Mouse (Mus musculus) common myeloid progenitor, adult 5-6 weeks (primary cell): ENCODE measurements around the gene Herc1. TPM values are rescaled to one million over a fixed set of nuclear protein-coding genes. Genes with fewer than 3 reads are reported as not detected.
A peak's percentile ranks its signal among the peaks of the same experiment; 100 is the strongest.

Experiments used
- ATAC-seq: replicated peaks from 2 replicates; pipeline ENCODE4 v1.8.0; 2016; ENCODE audit warnings: low read depth, mild to moderate bottlenecking, moderate TSS enrichment, inconsistent platforms; ENCODE audit not compliant: poor library complexity, severe bottlenecking
- total RNA-seq: library from RNA; stranded (forward); fragments of 200-1000, 187-1606 nt; gene quantifications from 2 replicates; pipeline ENCODE4 v1.2.3, GENCODE M21; 2017

Herc1 gene
- 80.8 and 106 TPM in 2 replicates for total RNA-seq

- peak; percentile 84 for ATAC-seq
Measured at GRCm38 (mm10) chr9:66349860-66350787, at the start of gene Herc1. Gene Herc1, plus strand, starts transcription at chr9:66350450.

GRCm38 (mm10) chr9:66304320-66305090 lies 45.7 kb upstream of the Herc1 start:
- ATAC-seq = no peak

GRCm38 (mm10) chr9:66305121-66306112 lies 44.8 kb upstream of the Herc1 start:
- ATAC-seq = peak; percentile 40

- no peak for ATAC-seq
Measured at GRCm38 (mm10) chr9:66306414-66306813, 43.8 kb upstream of the Herc1 start.

GRCm38 (mm10) chr9:66307341-66307740 lies 42.9 kb upstream of the Herc1 start:
- ATAC-seq = peak; percentile 88

- ATAC-seq = no peak
Measured at GRCm38 (mm10) chr9:66308741-66309140, 41.5 kb upstream of the Herc1 start.

- no peak for ATAC-seq
Measured at GRCm38 (mm10) chr9:66311458-66311857, 38.8 kb upstream of the Herc1 start.

GRCm38 (mm10) chr9:66316603-66317002 lies 33.6 kb upstream of the Herc1 start:
- no peak for ATAC-seq

- ATAC-seq = no peak
Measured at GRCm38 (mm10) chr9:66322010-66322931, 28.0 kb upstream of the Herc1 start.

- ATAC-seq = no peak
Measured at GRCm38 (mm10) chr9:66326879-66327278, 23.4 kb upstream of the Herc1 start.

GRCm38 (mm10) chr9:66329474-66329873 lies 20.8 kb upstream of the Herc1 start:
- ATAC-seq = no peak

- ATAC-seq = no peak
Measured at GRCm38 (mm10) chr9:66330437-66330836, 19.8 kb upstream of the Herc1 start.

- ATAC-seq = no peak
Measured at GRCm38 (mm10) chr9:66331548-66331947, 18.7 kb upstream of the Herc1 start.

GRCm38 (mm10) chr9:66332393-66332792 lies 17.9 kb upstream of the Herc1 start:
- ATAC-seq = no peak

- no peak for ATAC-seq
Measured at GRCm38 (mm10) chr9:66337280-66337679, 13.0 kb upstream of the Herc1 start.

GRCm38 (mm10) chr9:66338005-66338782 lies 12.1 kb upstream of the Herc1 start:
- no peak for ATAC-seq

- ATAC-seq = no peak
Measured at GRCm38 (mm10) chr9:66339714-66340113, 10.5 kb upstream of the Herc1 start.
